Mouse (Mus musculus) liver, embryonic 14.5 days (tissue): ENCODE measurements around the gene Fancg.

ENCODE experiments used
- CTCF ChIP-seq: IDR thresholded peaks from 2 replicates; pipeline ENCODE4 v1.5.1; 2016; ENCODE audit warnings: antibody characterized with exemption, low read depth, control low read depth
- EP300 ChIP-seq: IDR thresholded peaks from 2 replicates; pipeline ENCODE4 v1.6.1; 2016; ENCODE audit warnings: antibody characterized with exemption, low read depth

DNA sequence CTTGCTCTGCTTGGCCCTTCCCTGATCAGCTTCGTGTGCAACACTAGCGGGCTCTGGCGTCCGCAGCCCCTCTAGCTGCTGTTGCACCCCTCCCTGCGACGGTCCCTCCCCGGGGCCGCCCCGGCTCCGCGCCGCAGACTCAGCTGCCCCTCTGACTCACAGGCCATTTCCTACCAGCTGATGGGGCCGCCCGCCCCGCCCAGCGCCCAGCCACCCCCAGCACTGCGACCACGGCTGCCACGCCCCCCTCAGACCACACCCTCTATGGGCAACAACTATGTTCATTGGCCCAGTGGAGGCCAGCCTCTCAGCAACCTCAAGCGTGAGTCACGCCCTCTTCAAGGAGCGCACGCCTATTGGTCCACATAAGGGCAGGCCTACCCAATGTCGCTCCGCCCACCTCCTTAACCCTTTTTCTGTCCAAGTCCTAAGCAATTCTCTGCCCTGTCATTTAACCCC lies 29.8 kb upstream of the Fancg start:
- TF ChIP-seq CTCF (no peak), EP300 (no peak)
